Mouse (Mus musculus): ENCODE results near the gene Ntmt1. TPM values are rescaled to one million over a fixed set of nuclear protein-coding genes. Genes with fewer than 3 reads are reported as not detected.

Gene Ntmt1
- polyA plus RNA-seq, 1 experiment: 27.3 TPM

DNA sequence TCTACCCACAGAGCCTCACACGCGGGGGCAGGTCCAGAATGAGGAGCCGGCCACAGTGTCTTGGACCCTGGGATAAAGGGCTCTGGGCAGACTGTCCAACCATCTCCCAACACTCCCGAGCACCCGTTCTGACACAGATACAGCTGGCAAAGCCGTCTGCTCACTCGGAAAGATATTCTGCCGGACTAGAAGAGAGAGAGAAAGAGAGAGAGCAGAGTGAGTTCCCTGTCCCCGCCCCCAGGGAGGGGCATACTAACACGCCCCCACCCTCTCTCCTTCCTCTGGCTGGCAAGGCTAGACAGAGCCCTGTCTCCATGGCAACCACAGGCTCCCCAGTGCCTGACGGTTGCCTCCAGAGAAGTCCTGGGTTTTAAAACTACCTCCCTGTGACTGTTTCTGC, 11.2 kb upstream of the Ntmt1 start:
- H3K27me3 ChIP-seq (replicated peaks; ENCODE audit: control insufficient read depth, insufficient read depth, low read length): no peaks in the 10 kb centered on the region
- no peaks in the 10 kb centered on the region for H3K4me1 ChIP-seq (ENCODE audit: control insufficient read depth, insufficient read depth, low read length)
- peak; percentile 90 for DNase-seq
- WGBS: 5% methylated on average over 11 of the region's 11 CpGs
- H3K36me3 ChIP-seq (ENCODE audit: control insufficient read depth, insufficient read depth, low read length): no peaks in the 10 kb centered on the region
- TF ChIP-seq POLR2A (IDR thresholded peaks at IDR 0.05; ENCODE audit: low read depth, low read length) (no peak), CTCF (conservative IDR thresholded peaks at IDR 0.05; ENCODE audit: insufficient read depth, insufficient read length, low read depth, low read length) (no peak)
- H3K27ac ChIP-seq (ENCODE audit: insufficient read depth, low read depth, low read length): no peak overlapping the region
- no peak overlapping the region for H3K4me3 ChIP-seq (ENCODE audit: insufficient read depth, low read depth, low read length)

DNA sequence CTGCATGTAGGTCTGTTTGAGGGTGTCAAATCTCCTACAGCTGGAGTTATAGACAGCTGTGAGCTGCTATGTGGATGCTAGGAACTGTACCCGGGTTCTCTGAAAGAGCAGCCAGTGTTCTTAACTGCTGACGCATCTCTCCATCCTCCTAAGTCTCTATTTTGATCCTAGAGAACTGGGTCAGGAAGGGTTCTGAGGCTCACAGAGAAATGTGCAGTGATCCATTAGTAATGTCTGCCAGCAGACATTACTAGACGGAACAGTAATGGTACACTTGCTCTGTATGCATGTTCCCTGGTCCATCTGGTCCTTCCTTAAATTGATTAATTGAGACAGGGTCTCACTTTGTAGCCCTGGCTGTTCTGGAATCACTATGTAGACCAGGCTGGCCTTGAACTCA, 8.2 kb upstream of the Ntmt1 start:
- TF ChIP-seq POLR2A (IDR thresholded peaks at IDR 0.05; ENCODE audit: low read depth, low read length): no peak
- H3K27me3 ChIP-seq (replicated peaks; ENCODE audit: control insufficient read depth, insufficient read depth, low read length): no peaks in the 10 kb centered on the region
- no peak overlapping the region for H3K27ac ChIP-seq (ENCODE audit: insufficient read depth, low read depth, low read length)
- DNase-seq: no peak
- peaks cover 4% of the 10 kb centered on the region; the same call in 1 of the 2 replicates for H3K4me1 ChIP-seq (ENCODE audit: control insufficient read depth, insufficient read depth, low read length)
- H3K4me3 ChIP-seq (ENCODE audit: insufficient read depth, low read depth, low read length): no peak overlapping the region
- 82% methylated on average over 3 of the region's 3 CpGs for WGBS
- H3K36me3 ChIP-seq (ENCODE audit: control insufficient read depth, insufficient read depth, low read length): no peaks in the 10 kb centered on the region

DNA sequence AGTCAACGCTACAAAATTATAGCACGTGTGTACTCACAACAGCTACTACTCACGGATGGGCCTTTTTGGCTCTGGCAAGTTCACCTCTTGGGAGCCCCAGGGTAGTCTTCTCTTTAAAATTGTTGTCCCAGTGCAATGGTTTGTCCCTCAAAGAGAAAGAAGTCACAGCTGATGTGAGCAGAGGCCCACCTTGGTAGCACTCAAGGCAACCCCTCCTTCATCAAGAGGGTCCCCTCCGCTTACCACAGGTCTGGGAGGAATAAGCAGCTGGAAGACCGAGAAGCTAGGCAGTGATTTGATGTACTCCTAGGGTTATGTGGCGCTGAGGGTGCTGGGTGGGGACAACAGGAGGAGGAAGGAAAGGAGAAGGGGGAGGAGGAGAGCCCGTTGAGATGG, 7.0 kb upstream of the Ntmt1 start:
- 55% methylated on average over 7 of the region's 7 CpGs for WGBS
- DNase-seq: no peak
- Histone ChIP-seq H3K4me3 (ENCODE audit: insufficient read depth, low read depth, low read length) (peak overlapping the region; percentile 51; the same call in 1 of the 2 replicates), H3K4me1 (ENCODE audit: control insufficient read depth, insufficient read depth, low read length) (peaks cover 4% of the 10 kb centered on the region; the same call in 1 of the 2 replicates), H3K36me3 (ENCODE audit: control insufficient read depth, insufficient read depth, low read length) (no peaks in the 10 kb centered on the region), H3K27me3 (replicated peaks; ENCODE audit: control insufficient read depth, insufficient read depth, low read length) (no peaks in the 10 kb centered on the region), H3K27ac (ENCODE audit: insufficient read depth, low read depth, low read length) (no peak overlapping the region)
- no peak for TF ChIP-seq CTCF (conservative IDR thresholded peaks at IDR 0.05; ENCODE audit: insufficient read depth, insufficient read length, low read depth, low read length)

DNA sequence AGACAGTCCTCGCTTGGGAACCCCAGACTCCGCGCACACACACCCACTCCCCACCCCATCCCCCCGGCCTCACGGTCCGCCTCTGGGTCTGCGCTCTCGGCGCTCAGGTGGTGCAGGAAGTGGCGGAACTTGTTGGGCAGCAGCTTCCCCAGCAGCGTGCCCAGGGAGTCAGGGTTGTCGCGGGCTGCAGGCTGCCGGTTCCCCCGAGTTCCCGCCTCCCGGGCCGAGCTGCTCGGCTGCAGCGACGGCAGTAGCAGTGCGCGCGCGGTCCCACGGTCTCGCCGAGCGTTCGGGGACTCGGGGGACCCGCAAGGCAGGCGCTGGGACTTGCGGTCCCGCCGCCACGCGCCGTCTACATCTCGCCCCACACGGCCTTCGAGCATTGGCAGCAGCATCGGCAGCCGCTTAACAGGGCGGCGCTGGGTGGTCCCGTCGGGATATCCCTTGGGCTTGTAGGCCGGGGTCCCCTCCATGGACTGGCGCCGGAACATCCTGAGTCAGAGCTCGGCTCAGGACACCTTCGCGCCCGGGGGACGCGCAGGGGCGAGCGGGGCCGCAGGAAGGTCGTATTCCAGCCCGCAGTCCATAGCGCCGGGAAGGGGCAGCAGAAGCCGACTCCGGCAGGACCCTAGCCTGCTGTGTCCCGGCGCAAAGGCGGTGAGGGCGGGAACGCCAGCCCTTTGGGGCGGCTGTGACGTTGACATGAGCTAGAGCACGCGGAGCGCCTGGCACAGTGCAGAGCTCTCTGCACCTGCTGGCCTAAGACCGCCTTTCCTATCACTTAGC, 6.4 kb upstream of the Ntmt1 start:
- Histone ChIP-seq H3K4me1 (ENCODE audit: control insufficient read depth, insufficient read depth, low read length) (peaks cover 4% of the 10 kb centered on the region; the same call in 1 of the 2 replicates), H3K4me3 (ENCODE audit: insufficient read depth, low read depth, low read length) (peak overlapping the region; percentile 51), H3K36me3 (ENCODE audit: control insufficient read depth, insufficient read depth, low read length) (no peaks in the 10 kb centered on the region), H3K27me3 (replicated peaks; ENCODE audit: control insufficient read depth, insufficient read depth, low read length) (no peaks in the 10 kb centered on the region), H3K27ac (ENCODE audit: insufficient read depth, low read depth, low read length) (no peak overlapping the region)
- 1% methylated on average over 77 of the region's 77 CpGs for WGBS
- peak; percentile 56 for DNase-seq
- TF ChIP-seq POLR2A (IDR thresholded peaks at IDR 0.05; ENCODE audit: low read depth, low read length): no peak
- no peak for TF ChIP-seq CTCF (conservative IDR thresholded peaks at IDR 0.05; ENCODE audit: insufficient read depth, insufficient read length, low read depth, low read length)

DNA sequence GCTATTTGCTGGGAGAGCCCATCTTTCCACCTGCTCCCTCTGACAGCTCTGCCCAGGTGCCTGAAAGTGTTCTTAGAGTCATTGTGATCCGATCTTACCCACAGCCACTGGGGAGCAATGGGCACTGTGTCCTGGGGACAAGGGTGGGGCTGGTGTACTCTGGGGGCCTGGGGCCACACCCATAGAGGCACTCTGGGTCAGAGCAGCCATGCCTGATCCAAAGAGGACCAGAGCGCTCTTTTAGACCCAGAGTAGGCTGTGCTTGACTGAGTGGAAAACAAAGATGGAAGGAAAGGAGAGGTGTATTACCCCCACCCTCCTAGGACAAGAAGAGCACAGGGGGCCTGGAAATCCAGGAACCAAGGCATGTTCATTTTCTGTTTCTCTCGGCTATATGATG, 4.0 kb upstream of the Ntmt1 start, which contains the start of gene 1700001O22Rik:
Gene 1700001O22Rik (minus strand): TSS at position 58 of the 400 bp plus-strand sequence.
- no peak for DNase-seq
- Histone ChIP-seq H3K4me3 (ENCODE audit: insufficient read depth, low read depth, low read length) (no peak within 1 kb of the TSS), H3K27ac (ENCODE audit: insufficient read depth, low read depth, low read length) (no peak within 1 kb of the TSS), H3K27me3 (replicated peaks; ENCODE audit: control insufficient read depth, insufficient read depth, low read length) (no peaks in the 10 kb centered on the region), H3K4me1 (ENCODE audit: control insufficient read depth, insufficient read depth, low read length) (peaks cover 6% of the 10 kb centered on the region), H3K36me3 (ENCODE audit: control insufficient read depth, insufficient read depth, low read length) (no peaks in the 10 kb centered on the region)
- 94% methylated on average over 3 of the region's 3 CpGs for WGBS
- TF ChIP-seq POLR2A (IDR thresholded peaks at IDR 0.05; ENCODE audit: low read depth, low read length) (no peak), CTCF (conservative IDR thresholded peaks at IDR 0.05; ENCODE audit: insufficient read depth, insufficient read length, low read depth, low read length) (no peak)

DNA sequence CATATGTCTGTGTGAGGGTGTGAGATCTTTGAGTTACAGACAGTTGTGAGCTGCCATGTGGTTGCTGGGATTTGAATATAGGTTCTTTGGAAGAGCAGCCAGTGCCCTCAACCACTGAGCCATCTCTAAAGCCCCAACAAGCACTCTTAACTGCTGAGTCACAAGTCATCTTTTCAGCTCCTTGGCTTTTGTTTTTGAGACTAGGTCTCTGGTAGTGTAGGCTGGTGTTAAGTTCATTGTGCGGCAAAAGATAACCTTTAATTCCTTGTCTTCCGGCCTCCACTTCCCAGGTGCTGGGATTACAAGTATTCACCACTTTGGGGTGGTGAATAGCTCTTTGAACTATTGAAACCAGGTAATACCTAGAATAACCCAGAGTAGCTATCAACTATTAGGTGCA, 1.6 kb upstream of the Ntmt1 start:
- no peak for TF ChIP-seq POLR2A (IDR thresholded peaks at IDR 0.05; ENCODE audit: low read depth, low read length)
- no peak for TF ChIP-seq CTCF (conservative IDR thresholded peaks at IDR 0.05; ENCODE audit: insufficient read depth, insufficient read length, low read depth, low read length)
- Histone ChIP-seq H3K4me1 (ENCODE audit: control insufficient read depth, insufficient read depth, low read length) (peaks cover 9% of the 10 kb centered on the region), H3K27ac (ENCODE audit: insufficient read depth, low read depth, low read length) (no peak overlapping the region), H3K4me3 (ENCODE audit: insufficient read depth, low read depth, low read length) (no peak overlapping the region), H3K36me3 (ENCODE audit: control insufficient read depth, insufficient read depth, low read length) (no peaks in the 10 kb centered on the region), H3K27me3 (replicated peaks; ENCODE audit: control insufficient read depth, insufficient read depth, low read length) (no peaks in the 10 kb centered on the region)
- 97% methylated on average over 2 of the region's 2 CpGs for WGBS
- no peak for DNase-seq

DNA sequence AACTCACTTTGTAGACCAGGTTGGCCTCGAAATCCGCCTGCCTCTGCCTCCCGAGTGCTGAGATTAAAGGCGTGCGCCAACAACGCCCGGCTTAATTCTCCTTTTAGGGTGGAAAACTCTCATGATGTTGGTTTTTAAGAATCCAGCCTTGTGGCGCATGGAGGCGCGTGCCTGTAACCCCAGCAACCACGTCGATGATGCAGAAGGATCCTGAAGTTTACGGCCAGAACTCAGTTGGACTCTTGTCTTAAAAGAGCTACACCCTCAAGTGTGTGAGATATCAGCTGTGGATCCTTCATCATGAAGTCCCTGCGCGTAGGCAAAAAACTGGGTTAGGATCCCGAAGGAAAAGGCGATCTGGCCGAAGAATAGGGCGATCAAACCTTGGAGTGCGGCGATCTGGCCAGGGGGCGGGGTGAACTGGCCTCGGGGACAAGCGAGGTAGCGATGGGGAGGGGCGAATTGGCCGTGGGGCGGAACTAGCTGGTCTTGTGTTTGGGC, 429 bp upstream of the Ntmt1 start:
- no peak for DNase-seq
- peak overlapping the region; percentile 62; the same call in 1 of the 2 replicates for H3K27ac ChIP-seq (ENCODE audit: insufficient read depth, low read depth, low read length)
- 8% methylated on average over 28 of the region's 28 CpGs for WGBS

More for the DNA sequence above, 429 bp upstream of the Ntmt1 start:
- H3K27me3 ChIP-seq (replicated peaks; ENCODE audit: control insufficient read depth, insufficient read depth, low read length): no peaks in the 10 kb centered on the region
- TF ChIP-seq POLR2A (IDR thresholded peaks at IDR 0.05; ENCODE audit: low read depth, low read length) (no peak), CTCF (conservative IDR thresholded peaks at IDR 0.05; ENCODE audit: insufficient read depth, insufficient read length, low read depth, low read length) (no peak)
- no peaks in the 10 kb centered on the region for H3K36me3 ChIP-seq (ENCODE audit: control insufficient read depth, insufficient read depth, low read length)
- peaks cover 5% of the 10 kb centered on the region for H3K4me1 ChIP-seq (ENCODE audit: control insufficient read depth, insufficient read depth, low read length)
- H3K4me3 ChIP-seq (ENCODE audit: insufficient read depth, low read depth, low read length): peak overlapping the region; percentile 59

Measured in kidney, adult 2 months (tissue).